19 mouse cellular contexts compared by ENCODE assay signal in genomic region chr14:77794285-77794949, GRCm38 (mm10).
DNase-seq lines count a peak whose midpoint lies in the region; ATAC-seq and TF ChIP-seq lines count a peak whose summit lies in the region.
"Had no signal": no experiment of that assay in that cellular context is flagged by ENCODE, and none has a peak within 500 bp of the region (broad histone marks: within the 10 kb centered on the region; RNA-seq: fewer than 3 reads in every experiment).

No protein-coding gene starts in this region.

- no peaks in the 10 kb centered on the region for H3K36me3 ChIP-seq in heart, adult 2 months (ENCODE audit: control insufficient read depth, insufficient read depth, low read length)
- H3K36me3 ChIP-seq in liver, postnatal 0 days (replicated peaks; ENCODE audit: insufficient read depth, low read length) = no peaks in the 10 kb centered on the region
- H3K36me3 ChIP-seq: embryonic facial prominence, embryonic 13.5 days; G1E; midbrain, embryonic 10.5 days had no signal

- peak; percentile 47; the same call in 1 of the 2 replicates for ATAC-seq in liver, postnatal 0 days
- 0 out of 2 replicates have a peak, but pooled peaks have one; percentile 16 for ATAC-seq in monocyte, adult 5-6 weeks (replicated peaks; ENCODE audit: insufficient number of reproducible peaks, low FRiP score, low TSS enrichment, poor library complexity, severe bottlenecking)
- ATAC-seq in activated CD4-positive, CD25-positive, alpha-beta regulatory T cell, adult 4 months = no peak
- ATAC-seq: forebrain, embryonic 16.5 days; inflammation-experienced regulatory T-cells, adult 6 months had no signal

- H3K79me2 ChIP-seq in heart, adult 2 months (replicated peaks; ENCODE audit: control insufficient read depth, insufficient read depth, low read length) = no peaks in the 10 kb centered on the region

- no peak for TF ChIP-seq POLR2A in heart, adult 2 months (IDR thresholded peaks at IDR 0.05; ENCODE audit: insufficient read depth, low read depth, low read length)

- no peaks in the 10 kb centered on the region for H3K27me3 ChIP-seq in heart, adult 2 months (ENCODE audit: control insufficient read depth, insufficient read depth, low read length)
- H3K27me3 ChIP-seq in liver, postnatal 0 days (ENCODE audit: insufficient read depth, low read length) = no peaks in the 10 kb centered on the region
- H3K27me3 ChIP-seq: embryonic facial prominence, embryonic 13.5 days had no signal

- H3K4me1 ChIP-seq in heart, adult 2 months (ENCODE audit: control insufficient read depth, insufficient read depth, low read length) = no peaks in the 10 kb centered on the region
- no peaks in the 10 kb centered on the region for H3K4me1 ChIP-seq in liver, postnatal 0 days (ENCODE audit: insufficient read depth)
- H3K4me1 ChIP-seq: midbrain, embryonic 10.5 days had no signal

- intact Hi-C loops in heart, adult 2 months (cut with DNase I) = no loop called here

- no peak overlapping the region for H3K4me2 ChIP-seq in liver, postnatal 0 days (ENCODE audit: low read depth, low read length)
- H3K4me2 ChIP-seq: embryonic facial prominence, embryonic 13.5 days; heart, embryonic 11.5 days had no signal

- H3K27ac ChIP-seq in heart, adult 2 months = no peak overlapping the region
- H3K27ac ChIP-seq in liver, postnatal 0 days (ENCODE audit: low read depth) = no peak overlapping the region; the same call in 1 of the 2 replicates
- H3K27ac ChIP-seq: embryonic facial prominence, embryonic 13.5 days; kidney, postnatal 0 days; midbrain, embryonic 10.5 days had no signal

- H3K9me3 ChIP-seq in liver, postnatal 0 days (ENCODE audit: low read length) = no peaks in the 10 kb centered on the region
- H3K9me3 ChIP-seq: embryonic facial prominence, embryonic 13.5 days; midbrain, embryonic 10.5 days had no signal

- no peak for TF ChIP-seq CTCF in heart, adult 2 months (IDR thresholded peaks at IDR 0.05)
- no peak for TF ChIP-seq CTCF in liver, postnatal 0 days (IDR thresholded peaks at IDR 0.05; ENCODE audit: low read depth)

- TF ChIP-seq EP300 in heart, adult 2 months (IDR thresholded peaks at IDR 0.05; ENCODE audit: insufficient read depth, low read depth, low read length) = no peak
- TF ChIP-seq EP300 in liver, postnatal 0 days (IDR thresholded peaks at IDR 0.05; ENCODE audit: low read depth) = no peak

- H3K9ac ChIP-seq in heart, adult 2 months (ENCODE audit: low read depth, low read length) = no peak overlapping the region
- H3K9ac ChIP-seq in liver, postnatal 0 days (replicated peaks) = no peak overlapping the region
- H3K9ac ChIP-seq: embryonic facial prominence, embryonic 13.5 days had no signal

- peak; percentile 93 for DNase-seq in heart, adult 11 months
- no peak for DNase-seq in heart, adult 2 months
- DNase-seq in liver, postnatal 0 days = no peak
- no peak for DNase-seq in liver
- DNase-seq in fat pad, adult 2 months (ENCODE audit: extremely low read depth, low read depth, low spot score) = peak; percentile 1
- no peak for DNase-seq in spleen, adult 18-20 months
- DNase-seq: cerebellum, adult 9-11 months; gastrocnemius, postnatal 36 days; heart, postnatal 10 days; lung, adult 18-20 months had no signal

- H3K4me3 ChIP-seq in heart, adult 2 months = no peak overlapping the region
- H3K4me3 ChIP-seq in liver, postnatal 0 days (ENCODE audit: low read depth, low read length) = no peak overlapping the region
- H3K4me3 ChIP-seq: embryonic facial prominence, embryonic 13.5 days; midbrain, embryonic 10.5 days had no signal

- 59% methylated on average over 7 of the region's 7 CpGs for WGBS in heart, adult 2 months
- WGBS in liver, postnatal 0 days (ENCODE audit: insufficient replicate concordance) = 58% methylated on average over 7 of the region's 7 CpGs

Comparison
In these comparisons a context has a peak if more than half of its experiments do, and no peak if none do; other contexts are left out.
1. DNase-seq: peak in heart, adult 11 months (single experiment) and fat pad, adult 2 months (single experiment); none in heart, adult 2 months (0 of 2), liver, postnatal 0 days (single experiment), liver (single experiment) and spleen, adult 18-20 months (0 of 2).